Mouse (Mus musculus): ENCODE results near the gene Bcl7b.

GRCm38 (mm10) chr5:135181776-135182175 lies 13.7 kb downstream of the Bcl7b start:
- TF ChIP-seq CTCF (IDR thresholded peaks at IDR 0.05): no peak
- no peak for TF ChIP-seq EP300 (IDR thresholded peaks at IDR 0.05)
